Mouse (Mus musculus) MEL (cell line): ENCODE results near the gene Ramac. TPM values are rescaled to one million over a fixed set of nuclear protein-coding genes. Genes with fewer than 3 reads are reported as not detected.

Experiments used
- DNase-seq: peaks from one replicate; pipeline ENCODE4 v3.0.0; 2011; ENCODE audit warnings: low read depth, low spot score
- H3K27ac ChIP-seq: 2 replicates; pipeline ENCODE4 v1.5.1; 2012; ENCODE audit warnings: low read depth, mild to moderate bottlenecking, control low read depth, low read length, moderate library complexity; ENCODE audit not compliant: control insufficient read depth
- H3K27me3 ChIP-seq, 2 experiments: fragments of 150-350 bp in 1 of 2; sonication (generic) in 1 of 2; 2 replicates each; pipeline ENCODE4 v1.6.1; 2012; ENCODE audit warnings: low read length in 2 of 2, mild to moderate bottlenecking in 2 of 2, improper control_type of control experiment in 1 of 2, moderate library complexity in 1 of 2; ENCODE audit not compliant: insufficient read depth in 2 of 2, control insufficient read depth in 1 of 2
- H3K36me3 ChIP-seq, 2 experiments: 2 replicates each; pipeline ENCODE4 v1.6.1; 2012 to 2014; ENCODE audit warnings: low read length in 2 of 2, improper control_type of control experiment in 1 of 2, inconsistent platforms in 1 of 2, mild to moderate bottlenecking in 1 of 2; ENCODE audit not compliant: insufficient read depth in 2 of 2, control insufficient read depth in 1 of 2
- H3K4me1 ChIP-seq, 2 experiments: fragments of 150-350 bp in 1 of 2; sonication (generic) in 1 of 2; 2 replicates each; pipeline ENCODE4 v1.6.1; 2012; ENCODE audit warnings: low read length in 2 of 2, improper control_type of control experiment in 1 of 2, mild to moderate bottlenecking in 1 of 2; ENCODE audit not compliant: insufficient read depth in 2 of 2, control insufficient read depth in 1 of 2
- H3K4me3 ChIP-seq, 2 experiments: fragments of 150-350 bp in 1 of 2; sonication (generic) in 1 of 2; 2 replicates each; pipeline ENCODE4 v1.5.1; 2012; ENCODE audit warnings: low read depth in 2 of 2, low read length in 2 of 2, mild to moderate bottlenecking in 2 of 2, moderate library complexity in 2 of 2, control low read depth in 1 of 2, improper control_type of control experiment in 1 of 2; ENCODE audit not compliant: control insufficient read depth in 1 of 2, insufficient read depth in 1 of 2
- H3K79me2 ChIP-seq: 2 replicates; pipeline ENCODE4 v1.6.1; 2012; ENCODE audit warnings: mild to moderate bottlenecking, low read length, moderate library complexity; ENCODE audit not compliant: control insufficient read depth, poor library complexity, insufficient read depth
- H3K9ac ChIP-seq: 2 replicates; pipeline ENCODE4 v1.6.1; 2012; ENCODE audit warnings: low read depth, mild to moderate bottlenecking, control low read depth, low read length, moderate library complexity; ENCODE audit not compliant: control insufficient read depth, poor library complexity, severe bottlenecking
- H3K9me3 ChIP-seq: fragments of 150-350 bp; sonication (generic); replicated peaks from 2 replicates; pipeline ENCODE4 v1.6.1; 2012; ENCODE audit warnings: mild to moderate bottlenecking, low read length, improper control_type of control experiment, moderate library complexity; ENCODE audit not compliant: insufficient read depth
- CHD1 ChIP-seq: IDR thresholded peaks from 2 replicates; pipeline ENCODE4 v1.6.1; 2012; ENCODE audit warnings: low read depth, mild to moderate bottlenecking, inconsistent platforms, low read length, improper control_type of control experiment
- CTCF ChIP-seq, 3 experiments: IDR thresholded peaks in 2 of 3; conservative IDR thresholded peaks in 1 of 3; 2 replicates each; pipeline ENCODE4 v1.5.1; 2011 to 2012; ENCODE audit warnings: low read length in 3 of 3, low read depth in 2 of 3, mild to moderate bottlenecking in 2 of 3, improper control_type of control experiment in 1 of 3, inconsistent platforms in 1 of 3, mixed read lengths in 1 of 3, moderate library complexity in 1 of 3; ENCODE audit not compliant: control insufficient read depth in 1 of 3, insufficient read depth in 1 of 3, poor library complexity in 1 of 3, severe bottlenecking in 1 of 3
- ELF1 ChIP-seq: IDR thresholded peaks from 2 replicates; pipeline ENCODE4 v1.6.1; 2014; ENCODE audit warnings: low read depth, mild to moderate bottlenecking, inconsistent platforms, low read length, improper control_type of control experiment, moderate library complexity
- EP300 ChIP-seq, 2 experiments: IDR thresholded peaks; 2 replicates each; pipeline ENCODE4 v1.6.1; 2011; ENCODE audit warnings: improper control_type of control experiment in 2 of 2, low read length in 2 of 2, low read depth in 1 of 2, mild to moderate bottlenecking in 1 of 2
- ETS1 ChIP-seq: IDR thresholded peaks from 2 replicates; pipeline ENCODE4 v1.6.1; 2012; ENCODE audit warnings: low read depth, mild to moderate bottlenecking, inconsistent platforms, low read length, improper control_type of control experiment, moderate library complexity
- GATA1 ChIP-seq: IDR thresholded peaks from 2 replicates; pipeline ENCODE4 v1.6.1; 2011; ENCODE audit warnings: low read depth, low read length, improper control_type of control experiment
- HCFC1 ChIP-seq: IDR thresholded peaks from 2 replicates; pipeline ENCODE4 v1.6.1; 2012; ENCODE audit warnings: low read depth, mild to moderate bottlenecking, inconsistent platforms, low read length, improper control_type of control experiment, moderate library complexity
- JUND ChIP-seq: IDR thresholded peaks from 2 replicates; pipeline ENCODE4 v1.6.1; 2011; ENCODE audit warnings: low read depth, mild to moderate bottlenecking, improper control_type of control experiment, low read length
- MAX ChIP-seq: IDR thresholded peaks from 2 replicates; pipeline ENCODE4 v1.6.1; 2011; ENCODE audit warnings: low read length, improper control_type of control experiment
- MAZ ChIP-seq: IDR thresholded peaks from 2 replicates; pipeline ENCODE4 v1.6.1; 2012; ENCODE audit warnings: low read depth, mild to moderate bottlenecking, inconsistent platforms, low read length, improper control_type of control experiment
- MYB ChIP-seq: IDR thresholded peaks from 2 replicates; pipeline ENCODE4 v1.6.1; 2011; ENCODE audit warnings: mild to moderate bottlenecking, low read depth, low read length, improper control_type of control experiment
- NRF1 ChIP-seq: IDR thresholded peaks from 2 replicates; pipeline ENCODE4 v1.6.1; 2014; ENCODE audit warnings: low read depth, mild to moderate bottlenecking, inconsistent platforms, low read length, improper control_type of control experiment, moderate library complexity; ENCODE audit not compliant: poor library complexity, insufficient read depth, severe bottlenecking
- POLR2A ChIP-seq, 2 experiments: IDR thresholded peaks; 2 replicates each; pipeline ENCODE4 v1.6.1; 2011 to 2012; ENCODE audit warnings: low read length in 2 of 2, mild to moderate bottlenecking in 2 of 2, control low read depth in 1 of 2, improper control_type of control experiment in 1 of 2, low read depth in 1 of 2, moderate library complexity in 1 of 2; ENCODE audit not compliant: control insufficient read depth in 1 of 2, insufficient read depth in 1 of 2, poor library complexity in 1 of 2
- POLR2AphosphoS5 ChIP-seq: IDR thresholded peaks from 2 replicates; pipeline ENCODE4 v1.6.1; 2012; ENCODE audit warnings: low read depth, borderline replicate concordance, mild to moderate bottlenecking, inconsistent platforms, low read length, moderate library complexity, mixed read lengths
- RAD21 ChIP-seq: IDR thresholded peaks from 2 replicates; pipeline ENCODE4 v1.6.1; 2011; ENCODE audit warnings: mild to moderate bottlenecking, low read depth, low read length, improper control_type of control experiment
- RCOR1 ChIP-seq: IDR thresholded peaks from 2 replicates; pipeline ENCODE4 v1.6.1; 2012; ENCODE audit warnings: low read depth, mild to moderate bottlenecking, inconsistent platforms, low read length, improper control_type of control experiment
- SMC3 ChIP-seq: IDR thresholded peaks from 2 replicates; pipeline ENCODE4 v1.6.1; 2011; ENCODE audit warnings: low read depth, low read length, improper control_type of control experiment
- ZC3H11A ChIP-seq: IDR thresholded peaks from 2 replicates; pipeline ENCODE4 v1.6.1; 2012; ENCODE audit warnings: low read depth, mild to moderate bottlenecking, inconsistent platforms, low read length, improper control_type of control experiment
- ZKSCAN1 ChIP-seq: IDR thresholded peaks from 2 replicates; pipeline ENCODE4 v1.6.1; 2012; ENCODE audit warnings: low read depth, mild to moderate bottlenecking, inconsistent platforms, low read length, improper control_type of control experiment, moderate library complexity
- ZMIZ1 ChIP-seq: IDR thresholded peaks from 2 replicates; pipeline ENCODE4 v1.6.1; 2012; ENCODE audit warnings: low read depth, mild to moderate bottlenecking, inconsistent platforms, low read length, improper control_type of control experiment, moderate library complexity
- ZNF384 ChIP-seq: IDR thresholded peaks from 2 replicates; pipeline ENCODE4 v1.6.1; 2012; ENCODE audit warnings: low read depth, mild to moderate bottlenecking, inconsistent platforms, low read length, improper control_type of control experiment
- polyA plus RNA-seq, 2 experiments: library from polyadenylated mRNA; stranded (reverse) in 1 of 2; unstranded in 1 of 2; fragments of >175 nt in 1 of 2; fragments of >200 nt in 1 of 2; gene quantifications; 2 replicates each; pipeline versions ENCODE4 v1.2.1 to v1.2.4; 2012; ENCODE audit warnings: low replicate concordance in 2 of 2, low read depth in 1 of 2; ENCODE audit not compliant: insufficient read length in 2 of 2, insufficient read depth in 1 of 2, missing spikeins in 1 of 2
- total RNA-seq: library from RNA; depleted of rRNA; stranded (reverse); fragments of 300-350 nt; gene quantifications from 2 replicates; pipeline ENCODE4 v1.2.3, GENCODE M21; 2012

Gene Ramac
- total and polyA plus RNA-seq, 3 experiments, result 33.9 to 44.0 TPM; not detected in 1

DNA sequence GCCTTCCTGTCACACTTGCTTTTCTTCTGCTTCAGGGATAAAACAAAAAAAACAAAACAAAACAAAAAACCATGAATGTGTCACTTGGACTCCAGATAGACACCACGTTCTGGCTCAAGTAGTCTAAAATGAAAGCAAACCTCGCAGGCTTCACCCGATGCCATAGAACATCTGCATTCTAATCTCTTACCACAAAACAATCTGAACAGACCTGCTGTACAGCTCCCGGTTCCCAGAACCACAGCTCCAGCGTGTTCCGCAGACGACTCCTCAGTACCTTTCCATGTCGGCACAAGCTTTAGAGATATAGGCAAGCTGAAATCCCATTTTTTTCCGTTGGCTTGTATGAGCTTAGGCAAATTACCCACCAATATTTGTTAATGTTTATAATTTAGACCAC is 32.9 kb upstream of the Ramac start:
- Histone ChIP-seq H3K4me1 (peaks cover 16 to 50% of the 10 kb centered on the region in 2 experiments), H3K4me3 (no peak overlapping the region; a peak in 1 of 4 replicates), H3K9me3 (no peaks in the 10 kb centered on the region), H3K27ac (no peak overlapping the region), H3K27me3 (no peaks in the 10 kb centered on the region), H3K79me2 (no peaks in the 10 kb centered on the region), H3K36me3 (peaks cover 0 to 33% of the 10 kb centered on the region in 2 experiments; a peak in 2 of 4 replicates), H3K9ac (no peak overlapping the region)
- TF ChIP-seq ZNF384 (no peak), JUND (no peak), CHD1 (no peak), MAX (no peak), GATA1 (no peak), MAZ (no peak), ZC3H11A (no peak), ELF1 (no peak), NRF1 (no peak), POLR2A (IDR thresholded peaks at IDR 0.05; ENCODE audit: control insufficient read depth in 1 of 2, insufficient read depth in 1 of 2, low read depth in 1 of 2, low read length in 2 of 2, poor library complexity in 1 of 2) (no peak), MYB (no peak), HCFC1 (no peak), EP300 (IDR thresholded peaks at IDR 0.05; ENCODE audit: low read depth in 1 of 2, low read length in 2 of 2) (no peak), RAD21 (no peak), RCOR1 (no peak), CTCF (IDR thresholded peaks at IDR 0.05 in 2 of 3, conservative IDR thresholded peaks at IDR 0.05 in 1 of 3; ENCODE audit: control insufficient read depth in 1 of 3, insufficient read depth in 1 of 3, low read depth in 2 of 3, low read length in 3 of 3, poor library complexity in 1 of 3, severe bottlenecking in 1 of 3) (no peak), ZMIZ1 (no peak), POLR2AphosphoS5 (no peak), ZKSCAN1 (no peak)
- no peak for DNase-seq

DNA sequence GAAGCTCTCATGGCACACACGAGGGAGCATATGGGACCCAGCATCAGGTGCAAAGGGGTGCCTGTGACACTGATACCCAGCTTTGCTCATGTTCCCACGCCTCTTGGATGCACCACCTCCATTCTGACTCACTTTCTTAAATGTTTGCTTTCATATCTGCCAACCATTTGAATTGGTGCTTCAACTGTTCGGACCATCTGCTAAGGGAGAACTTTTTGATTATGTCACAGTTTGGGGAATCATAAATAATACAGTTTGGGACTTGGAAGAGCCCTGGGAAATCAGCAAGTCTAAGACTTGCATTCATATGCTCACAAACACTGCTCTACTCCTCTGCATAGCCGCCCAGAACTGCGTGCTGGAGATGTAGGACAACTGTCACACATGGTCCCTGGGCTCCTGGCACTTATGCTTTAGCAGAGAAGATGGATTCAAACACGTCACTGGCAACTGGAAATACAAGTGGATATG is 31.5 kb upstream of the Ramac start:
- Histone ChIP-seq H3K79me2 (no peaks in the 10 kb centered on the region), H3K4me3 (no peak overlapping the region), H3K9ac (no peak overlapping the region), H3K4me1 (peaks cover 10 to 43% of the 10 kb centered on the region in 2 experiments; a peak in 3 of 4 replicates), H3K27me3 (no peaks in the 10 kb centered on the region), H3K9me3 (no peaks in the 10 kb centered on the region), H3K27ac (no peak overlapping the region), H3K36me3 (peaks cover 0 to 28% of the 10 kb centered on the region in 2 experiments; a peak in 2 of 4 replicates)
- no peak for DNase-seq
- TF ChIP-seq SMC3 (no peak), MAX (no peak), ETS1 (no peak), NRF1 (no peak), CTCF (IDR thresholded peaks at IDR 0.05 in 2 of 3, conservative IDR thresholded peaks at IDR 0.05 in 1 of 3; ENCODE audit: control insufficient read depth in 1 of 3, insufficient read depth in 1 of 3, low read depth in 2 of 3, low read length in 3 of 3, poor library complexity in 1 of 3, severe bottlenecking in 1 of 3) (no peak), ZMIZ1 (no peak), EP300 (IDR thresholded peaks at IDR 0.05; ENCODE audit: low read depth in 1 of 2, low read length in 2 of 2) (no peak), JUND (no peak)
